ENCODE assay signal across 9 mouse cellular contexts in genomic region chr7:81706027-81706415, GRCm38 (mm10). TPM values are rescaled to one million over a fixed set of nuclear protein-coding genes. Genes with fewer than 3 reads are reported as not detected.
DNase-seq lines count a peak whose midpoint lies in the region; ATAC-seq lines count a peak whose summit lies in the region.
"Had no signal": no experiment of that assay in that cellular context is flagged by ENCODE, and none has a peak within 500 bp of the region (broad histone marks: within the 10 kb centered on the region; RNA-seq: fewer than 3 reads in every experiment).

No protein-coding gene starts in this region.

- H3K36me3 ChIP-seq in kidney, embryonic 16.5 days (ENCODE audit: insufficient read depth, low read length), result no peaks in the 10 kb centered on the region
- no peaks in the 10 kb centered on the region for H3K36me3 ChIP-seq in heart, embryonic 16.5 days (ENCODE audit: control insufficient read depth, insufficient read depth)
- no peaks in the 10 kb centered on the region for H3K36me3 ChIP-seq in midbrain, embryonic 10.5 days

- 32% methylated on average over 12 of the region's 12 CpGs for WGBS in kidney, embryonic 16.5 days
- WGBS in heart, embryonic 16.5 days, result 21% methylated on average over 12 of the region's 12 CpGs
- 40% methylated on average over 12 of the region's 12 CpGs for WGBS in midbrain, embryonic 10.5 days

- peaks cover 32% of the 10 kb centered on the region for H3K27me3 ChIP-seq in kidney, embryonic 16.5 days (ENCODE audit: insufficient read depth, low read length)
- H3K27me3 ChIP-seq in heart, embryonic 16.5 days (ENCODE audit: control insufficient read depth, insufficient read depth, low read length), result peaks cover 9% of the 10 kb centered on the region; the same call in 1 of the 2 replicates
- H3K27me3 ChIP-seq in midbrain, embryonic 10.5 days (ENCODE audit: low read depth, poor library complexity, severe bottlenecking), result peaks cover 68% of the 10 kb centered on the region

- H3K4me1 ChIP-seq in kidney, embryonic 16.5 days (ENCODE audit: insufficient read depth, low read length), result peaks cover 11% of the 10 kb centered on the region; the same call in 1 of the 2 replicates
- H3K4me1 ChIP-seq in brown adipose tissue, adult 24 weeks (ENCODE audit: control insufficient read depth, insufficient read depth, insufficient read length, low read length), result no peaks in the 10 kb centered on the region
- H3K4me1 ChIP-seq in heart, embryonic 16.5 days (ENCODE audit: control insufficient read depth, insufficient read depth, low read length), result peaks cover 19% of the 10 kb centered on the region
- H3K4me1 ChIP-seq in midbrain, embryonic 10.5 days, result peaks cover 18% of the 10 kb centered on the region

- no peak overlapping the region for H3K27ac ChIP-seq in kidney, embryonic 16.5 days (ENCODE audit: low read length)
- H3K27ac ChIP-seq in brown adipose tissue, adult 24 weeks (replicated peaks; ENCODE audit: low read depth, low read length), result no peak overlapping the region
- peak overlapping the region; percentile 79 for H3K27ac ChIP-seq in heart, embryonic 16.5 days (ENCODE audit: low read length)
- peak overlapping the region; percentile 86; the same call in 1 of the 2 replicates for H3K27ac ChIP-seq in midbrain, embryonic 10.5 days (replicated peaks)

- peak overlapping the region; percentile 73 for H3K9ac ChIP-seq in kidney, embryonic 16.5 days (replicated peaks; ENCODE audit: low read length)
- peak overlapping the region; percentile 91 for H3K9ac ChIP-seq in heart, embryonic 16.5 days (ENCODE audit: low read length)

- ATAC-seq in kidney, embryonic 16.5 days (ENCODE audit: low FRiP score, low TSS enrichment), result no peak
- ATAC-seq in heart, embryonic 16.5 days (replicated peaks; ENCODE audit: extremely low read depth, insufficient read depth, low FRiP score), result no peak

- no peak for DNase-seq in kidney, adult 8-10 months
- DNase-seq in midbrain, embryonic 10.5 days (ENCODE audit: low spot score), result no peak
- no peak for DNase-seq in thymus, postnatal 0 days (ENCODE audit: low spot score)
- DNase-seq in urinary bladder, adult 18-20 months (ENCODE audit: low spot score in 2 of 2), result no peak
- no peak for DNase-seq in ovary, adult 18-20 months (ENCODE audit: low spot score)
- DNase-seq: thymus, adult 18-20 months had no signal

- H3K4me2 ChIP-seq in kidney, embryonic 16.5 days (replicated peaks; ENCODE audit: low read depth, low read length), result peak overlapping the region; percentile 94
- H3K4me2 ChIP-seq in heart, embryonic 16.5 days (ENCODE audit: low read depth, low read length), result peak overlapping the region; percentile 95

- peaks cover 5% of the 10 kb centered on the region; the same call in 1 of the 2 replicates for H3K9me3 ChIP-seq in kidney, embryonic 16.5 days (ENCODE audit: low read length)
- H3K9me3 ChIP-seq in heart, embryonic 16.5 days (replicated peaks; ENCODE audit: control insufficient read depth, low read length), result 0 out of 2 replicates have a peak, but pooled peaks cover 7% of the 10 kb centered on the region
- H3K9me3 ChIP-seq in midbrain, embryonic 10.5 days (replicated peaks), result 0 out of 2 replicates have a peak, but pooled peaks cover 7% of the 10 kb centered on the region

- H3K4me3 ChIP-seq in kidney, embryonic 16.5 days (ENCODE audit: low read length), result peak overlapping the region; percentile 54
- peak overlapping the region; percentile 55 for H3K4me3 ChIP-seq in brown adipose tissue, adult 24 weeks (ENCODE audit: insufficient read depth, low read depth, low read length)
- peak overlapping the region; percentile 77 for H3K4me3 ChIP-seq in heart, embryonic 16.5 days (ENCODE audit: low read length)
- H3K4me3 ChIP-seq in midbrain, embryonic 10.5 days, result peak overlapping the region; percentile 74

RNA-seq across cellular contexts. Expression of gene Homer2, which starts 1.3 kb away (rescaled TPM):
- polyA plus RNA-seq in kidney, embryonic 16.5 days (2015; fragmentation: Nextera tagmentation; extraction: Ambion mirVana), result 10.3 and 11.7 TPM in 2 replicates
- polyA plus RNA-seq in brown adipose tissue, adult 24 weeks (2012; ENCODE audit: insufficient read depth, insufficient read length, missing spikeins), result 1.0 and 1.1 TPM in 2 replicates
- 53.9 and 59.9 TPM in 2 replicates for polyA plus RNA-seq in heart, embryonic 16.5 days (2015; fragmentation: Nextera tagmentation; extraction: Ambion mirVana)
- polyA plus RNA-seq in midbrain, embryonic 10.5 days (2016; fragmentation: Nextera tagmentation; extraction: Ambion mirVana), result 11.9 and 12.9 TPM in 2 replicates
- 0.95 and 1.5 TPM in 2 replicates for polyA plus RNA-seq in thymus, postnatal 0 days (2015; fragmentation: Nextera tagmentation; extraction: Ambion mirVana)

RNA-seq across cellular contexts. Expression of gene Ramac, which starts 56.7 kb away (rescaled TPM):
- polyA plus RNA-seq in kidney, embryonic 16.5 days (2015; fragmentation: Nextera tagmentation; extraction: Ambion mirVana), result 125 and 139 TPM in 2 replicates
- polyA plus RNA-seq in brown adipose tissue, adult 24 weeks (2012; ENCODE audit: insufficient read depth, insufficient read length, missing spikeins), result 30.5 and 35.6 TPM in 2 replicates
- 83.3 and 106 TPM in 2 replicates for polyA plus RNA-seq in heart, embryonic 16.5 days (2015; fragmentation: Nextera tagmentation; extraction: Ambion mirVana)
- 131 and 136 TPM in 2 replicates for polyA plus RNA-seq in midbrain, embryonic 10.5 days (2016; fragmentation: Nextera tagmentation; extraction: Ambion mirVana)
- polyA plus RNA-seq in thymus, postnatal 0 days (2015; fragmentation: Nextera tagmentation; extraction: Ambion mirVana), result 180 and 185 TPM in 2 replicates

Comparison
In these comparisons a context has a peak if more than half of its experiments do, and no peak if none do; other contexts are left out.
1. H3K27ac ChIP-seq: peak in heart, embryonic 16.5 days (single experiment) and midbrain, embryonic 10.5 days (single experiment); none in kidney, embryonic 16.5 days (single experiment) and brown adipose tissue, adult 24 weeks (single experiment).
2. Peak in every context shown above with its lines, with median percentiles within 50 percentile points of each other: H3K4me3 ChIP-seq.